Mouse (Mus musculus): Measurements from ENCODE around the gene Slc39a5.
A peak's percentile ranks its signal among the peaks of the same experiment; 100 is the strongest.

Slc39a5 gene

DNA sequence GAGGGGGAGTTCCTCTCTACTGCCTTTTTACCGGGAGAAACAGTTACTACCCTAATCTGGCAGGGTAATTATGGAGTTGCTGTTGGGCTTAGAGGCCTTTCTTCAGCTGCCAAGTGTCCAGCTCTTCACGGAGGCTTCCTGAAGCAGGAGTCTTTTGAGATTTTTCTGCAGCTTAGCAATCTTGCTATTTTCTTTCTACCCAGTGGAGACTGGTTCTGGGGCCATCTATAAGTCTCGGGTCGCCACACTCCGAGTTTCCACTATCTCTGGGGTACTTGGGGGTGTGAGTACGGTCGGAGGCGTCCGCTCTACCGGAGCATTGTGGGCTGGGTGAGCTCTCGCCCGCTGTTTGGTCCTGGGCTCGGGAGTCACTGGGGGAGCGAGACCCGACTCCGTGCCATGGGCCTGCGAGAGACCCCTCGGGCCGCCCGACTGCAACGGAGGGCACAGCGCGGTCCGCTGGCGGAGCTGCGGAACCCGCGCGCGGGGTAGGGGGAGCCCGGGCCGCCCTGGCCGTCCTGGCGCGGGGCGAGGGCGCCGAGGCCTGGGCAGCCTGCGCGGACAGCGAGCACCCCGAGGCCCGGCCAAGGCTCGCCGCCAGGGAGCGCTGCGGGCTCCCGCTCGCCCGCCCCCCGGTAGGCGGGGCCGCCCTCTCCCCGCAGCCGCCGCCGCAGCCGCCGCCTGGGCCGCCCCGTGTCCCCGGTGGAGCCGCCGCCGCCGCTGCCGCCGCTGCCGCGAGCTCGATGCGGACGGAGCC lies 24.4 kb downstream of the Slc39a5 start, which contains the start of gene Ankrd52:
TSS of gene Ankrd52 (plus strand) at position 661 of the 757 bp plus-strand sequence.
- peak; percentile 71 for DNase-seq (ENCODE audit: low read depth, low spot score)

- no peak for DNase-seq (ENCODE audit: low read depth, low spot score)
These were observed 25.0 kb downstream of the Slc39a5 start for GRCm38 (mm10) chr10:128376099-128376454.

DNA sequence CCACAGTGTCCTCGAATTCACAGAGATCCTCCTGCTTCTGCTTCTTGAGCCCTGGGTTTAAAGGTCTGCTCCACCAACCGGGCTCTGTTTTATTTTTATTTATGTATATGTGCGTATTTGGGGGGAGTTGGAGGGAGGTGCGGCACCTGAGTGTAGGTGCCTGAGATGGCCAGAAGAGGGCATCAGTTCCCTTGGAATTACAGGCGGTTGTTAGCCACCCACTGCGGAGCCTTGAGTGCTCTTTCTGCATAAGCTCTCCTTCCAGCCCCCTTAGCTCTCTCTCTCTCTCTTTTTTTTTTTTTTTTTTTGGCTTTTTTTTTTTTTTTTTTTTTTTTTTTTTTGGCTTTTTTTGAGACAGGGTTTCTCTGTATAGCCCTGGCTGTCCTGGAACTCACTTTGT lies 26.6 kb downstream of the Slc39a5 start:
- no peak for DNase-seq (ENCODE audit: low read depth, low spot score)

- no peak for DNase-seq (ENCODE audit: low read depth, low spot score)
These were observed 27.9 kb downstream of the Slc39a5 start for GRCm38 (mm10) chr10:128372989-128373748.

DNA sequence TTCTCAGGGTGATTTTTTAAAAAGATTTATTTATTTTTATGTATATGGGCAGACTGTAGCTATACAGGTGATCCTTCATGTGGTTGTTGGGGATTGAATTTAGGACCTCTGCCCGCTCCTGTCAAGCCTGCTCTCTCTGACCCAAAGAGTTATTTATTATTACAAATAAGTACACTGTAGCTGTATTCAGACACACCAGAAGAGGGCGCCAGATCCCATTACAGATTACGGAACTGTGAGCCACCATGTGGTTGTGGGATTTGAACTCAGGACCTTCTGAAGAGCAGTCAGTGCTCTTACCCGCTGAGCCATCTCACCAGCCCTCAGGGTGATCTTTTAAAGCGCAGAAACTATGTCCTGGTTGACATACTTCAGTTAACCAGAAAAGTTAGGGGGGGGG lies 28.9 kb downstream of the Slc39a5 start:
- no peak for DNase-seq (ENCODE audit: low read depth, low spot score)

DNA sequence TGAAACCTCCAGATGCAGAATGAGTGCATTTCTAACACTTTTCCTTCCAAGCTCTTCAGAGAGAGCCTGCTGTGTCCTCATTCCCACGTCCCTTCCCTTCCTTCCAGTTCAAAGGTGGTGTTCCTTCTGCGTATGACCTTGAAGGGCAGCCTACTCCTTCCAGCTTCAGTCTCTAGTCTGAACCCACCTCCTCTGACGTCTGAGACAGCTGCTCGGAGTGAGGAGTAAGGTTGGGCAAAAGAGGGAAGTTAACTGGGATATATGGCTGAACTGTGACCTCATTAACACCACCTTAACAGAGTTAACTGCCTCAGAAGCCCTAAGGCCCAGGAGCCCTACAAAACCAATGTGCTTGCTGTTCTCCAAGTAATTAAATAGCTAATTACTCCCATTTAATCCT lies 30.4 kb downstream of the Slc39a5 start:
- DNase-seq (ENCODE audit: low read depth, low spot score), result no peak

- DNase-seq (ENCODE audit: low read depth, low spot score), result no peak
These were observed 31.0 kb downstream of the Slc39a5 start for GRCm38 (mm10) chr10:128370021-128370420.

DNA sequence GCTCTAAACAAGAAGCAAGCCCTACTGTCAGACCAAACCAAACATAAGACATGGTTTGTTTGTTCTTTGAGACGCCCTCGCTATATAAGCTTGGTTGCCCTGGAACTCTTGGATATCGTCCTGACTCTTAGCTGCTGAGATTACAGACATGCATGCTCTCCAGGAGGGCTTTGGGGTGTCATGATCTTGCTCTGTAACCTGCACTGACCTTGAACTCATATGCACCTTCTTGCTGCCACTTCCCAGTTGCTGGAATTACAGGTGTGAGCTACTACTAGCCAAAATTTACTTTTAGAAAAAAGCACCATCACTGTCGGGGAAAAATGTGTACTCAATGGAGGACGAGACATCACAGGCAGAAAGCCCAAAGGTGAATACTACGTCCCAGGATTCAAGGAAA lies 31.4 kb downstream of the Slc39a5 start:
- DNase-seq (ENCODE audit: low read depth, low spot score), result no peak

- DNase-seq (ENCODE audit: low read depth, low spot score), result no peak
These were observed 31.8 kb downstream of the Slc39a5 start for GRCm38 (mm10) chr10:128369218-128369543.

DNA sequence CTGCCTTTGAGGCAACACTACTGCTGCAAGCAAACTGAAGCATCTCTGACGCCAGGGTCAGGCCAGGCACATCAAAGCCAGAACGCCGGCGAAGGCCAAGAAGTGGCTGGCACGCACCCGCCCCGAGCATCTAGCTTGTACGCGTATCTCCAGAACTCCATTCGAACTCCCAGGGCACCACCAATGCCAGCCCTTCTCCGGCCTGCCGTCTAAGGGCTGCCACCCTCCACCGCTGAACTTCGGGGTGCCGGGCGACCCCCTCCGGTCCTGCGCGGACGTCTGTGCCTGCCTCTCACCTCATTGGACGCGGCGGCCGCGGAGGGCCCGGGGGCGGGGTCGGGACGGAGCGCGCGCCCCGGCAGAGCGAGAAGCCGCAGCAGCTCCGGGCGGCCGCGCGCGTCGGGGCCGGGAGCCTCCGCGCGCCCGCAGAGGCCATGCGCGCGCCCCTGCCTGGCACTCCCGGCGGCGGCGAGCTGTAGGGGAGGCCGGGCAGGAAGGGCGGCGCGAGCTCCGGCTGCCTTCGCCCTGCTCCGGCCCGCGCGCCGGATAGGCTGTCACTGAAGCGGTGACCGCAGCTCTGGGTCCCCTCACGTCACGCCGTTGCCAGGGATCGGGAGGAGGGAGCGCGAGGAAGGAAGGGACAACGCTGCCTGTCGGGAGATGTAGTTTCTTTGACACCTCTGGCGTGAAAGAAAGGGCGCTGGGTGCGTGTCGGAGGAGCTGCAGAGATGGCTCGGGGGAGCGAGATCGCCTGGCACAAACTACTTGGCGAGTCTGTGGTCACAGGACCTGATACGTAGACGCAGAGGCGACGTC lies 32.4 kb downstream of the Slc39a5 start, which contains the start of gene Coq10a:
TSS of gene Coq10a (minus strand) at position 596 of the 816 bp plus-strand sequence.
- DNase-seq (ENCODE audit: low read depth, low spot score), result peak; percentile 87

DNA sequence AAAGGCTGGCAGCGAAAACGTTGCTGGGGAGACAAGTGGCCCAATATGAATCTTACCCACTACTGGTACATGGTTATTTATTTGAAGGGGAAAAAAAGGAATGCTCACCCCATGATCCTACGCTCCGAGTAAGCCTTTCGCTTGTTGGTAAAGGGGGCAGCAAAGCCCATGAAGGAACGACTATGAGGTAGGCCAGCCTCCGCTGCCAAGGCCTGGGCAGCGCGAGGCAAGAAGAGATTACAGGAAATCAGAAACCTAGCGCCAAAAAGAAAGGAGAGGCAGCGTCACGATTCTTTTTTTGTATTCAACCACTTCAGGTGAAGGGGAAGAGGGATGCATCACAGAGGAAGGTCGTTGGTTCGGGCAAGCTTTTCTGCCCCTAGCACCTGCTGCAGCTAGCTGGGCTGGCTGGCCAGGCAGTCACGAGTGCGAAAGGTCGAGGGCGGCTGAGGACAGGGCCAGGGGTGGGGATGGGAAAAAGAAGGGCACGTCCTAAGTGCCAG lies 33.1 kb downstream of the Slc39a5 start:
- no peak for DNase-seq (ENCODE audit: low read depth, low spot score)

DNA sequence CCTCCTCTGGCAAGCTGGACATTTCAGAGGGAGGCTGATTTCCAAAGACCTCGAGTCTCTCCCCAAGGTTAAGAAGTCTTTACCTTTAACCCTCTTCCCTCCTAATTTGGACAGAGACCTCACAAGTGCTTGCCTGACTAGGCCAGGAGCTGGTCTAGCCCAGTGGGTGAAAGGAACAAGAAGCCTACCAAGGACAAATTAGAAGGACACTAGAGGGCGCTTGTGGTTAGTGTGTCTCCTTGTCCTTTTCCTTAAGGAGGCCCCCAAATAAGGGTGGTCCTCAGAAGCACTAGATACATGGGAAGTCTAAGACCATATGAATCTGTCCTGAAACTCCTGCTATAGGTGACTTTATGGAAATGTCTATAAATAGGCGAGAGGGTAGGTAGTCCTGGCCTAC lies 38.5 kb downstream of the Slc39a5 start:
- DNase-seq (ENCODE audit: low read depth, low spot score), result peak; percentile 31

DNA sequence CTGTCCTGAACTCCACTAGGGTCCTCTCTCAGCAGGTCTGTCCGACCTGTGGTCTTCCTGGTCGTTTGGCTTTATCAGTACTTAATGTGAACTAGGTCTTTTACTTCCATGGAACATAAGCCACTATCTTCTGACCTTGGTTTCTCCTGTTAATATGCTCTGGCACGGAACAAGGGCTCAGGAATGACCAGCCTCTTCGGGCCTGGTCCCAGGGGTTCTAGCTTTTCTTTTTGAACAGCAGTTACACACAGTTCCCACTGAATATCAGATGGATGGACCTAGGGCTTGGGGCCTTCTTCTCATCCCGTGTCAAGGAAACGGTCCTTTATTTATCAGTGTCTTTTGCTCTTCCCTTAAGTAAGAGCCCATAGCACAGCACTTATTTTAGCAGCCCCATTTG lies 39.2 kb downstream of the Slc39a5 start:
- no peak for DNase-seq (ENCODE audit: low read depth, low spot score)

- DNase-seq (ENCODE audit: low read depth, low spot score), result no peak
These were observed 41.8 kb downstream of the Slc39a5 start for GRCm38 (mm10) chr10:128359226-128359625.

- DNase-seq (ENCODE audit: low read depth, low spot score), result peak; percentile 51
These were observed 42.2 kb downstream of the Slc39a5 start for GRCm38 (mm10) chr10:128358796-128359195.

DNA sequence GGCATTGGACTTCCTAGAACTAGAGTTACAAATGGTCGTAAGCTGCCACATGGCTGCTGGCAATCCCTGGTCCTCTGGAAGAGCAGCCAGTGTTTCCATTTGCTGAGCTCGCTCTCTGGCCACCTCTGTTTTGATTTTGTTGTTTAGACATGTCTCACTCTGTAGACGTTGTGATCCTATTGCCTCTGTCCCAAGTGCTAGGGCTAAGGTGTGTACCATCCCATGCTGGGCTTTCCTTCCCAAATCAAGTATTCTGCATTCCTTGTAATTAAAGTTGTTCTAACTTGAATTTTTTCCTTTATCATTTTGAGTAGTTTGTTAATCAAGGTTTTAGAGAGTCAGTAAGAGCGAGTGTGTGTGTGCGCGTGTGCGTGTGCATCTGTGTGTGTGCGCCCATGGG lies 53.5 kb downstream of the Slc39a5 start:
- DNase-seq (ENCODE audit: low read depth, low spot score), result no peak

Measured in retina, postnatal 7 days (tissue).